ENCODE assay signal across 8 mouse cellular contexts in the genomic region with DNA sequence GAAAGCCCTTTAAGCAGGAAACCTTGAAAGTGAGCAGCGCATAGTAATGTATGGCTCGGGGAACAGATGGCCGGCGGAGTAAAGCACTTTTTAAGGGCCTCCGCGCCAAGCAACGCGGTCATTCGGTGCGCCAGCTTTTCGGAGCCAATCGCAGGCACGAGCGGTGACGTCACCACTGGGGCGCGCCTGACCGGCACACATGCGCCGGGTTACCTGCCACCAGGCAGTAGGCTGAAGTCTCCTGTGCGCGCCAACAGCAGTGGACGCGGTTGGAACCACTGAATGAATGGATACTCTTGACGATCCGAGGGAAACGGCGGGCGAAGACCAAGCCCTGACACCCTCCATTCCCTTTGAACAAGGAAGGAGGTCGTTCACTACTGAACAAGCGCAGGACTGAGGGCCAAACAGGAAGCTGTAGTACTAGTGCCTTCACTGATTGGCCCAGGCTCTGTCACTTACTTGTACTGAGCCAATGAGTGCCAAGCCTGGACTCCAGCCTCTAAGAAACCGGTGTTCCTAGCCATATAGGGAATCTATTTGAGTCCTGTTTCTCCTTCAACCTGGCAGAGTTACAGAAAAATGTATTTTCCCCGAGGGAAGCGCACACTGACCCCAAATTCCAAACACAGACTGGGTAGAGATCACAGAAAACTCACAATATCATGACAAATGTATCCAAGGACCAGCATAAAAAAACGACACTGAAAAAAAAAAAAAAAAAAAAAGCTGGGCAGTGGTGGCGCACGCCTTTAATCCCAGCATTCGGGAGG. TPM values are rescaled to one million over a fixed set of nuclear protein-coding genes. Genes with fewer than 3 reads are reported as not detected.
DNase-seq lines count a peak whose midpoint lies in the region; ATAC-seq and TF ChIP-seq lines count a peak whose summit lies in the region.

A gene (minus strand): TSS at position 412 of the 773 bp plus-strand sequence.

- no peaks in the 10 kb centered on the region for H3K9me3 ChIP-seq in ES-E14 (ENCODE audit: control insufficient read depth, insufficient read depth, low read depth, low read length)
- no peaks in the 10 kb centered on the region for H3K9me3 ChIP-seq in forebrain, embryonic 15.5 days

- H3K4me3 ChIP-seq in ES-E14 (ENCODE audit: insufficient read depth in 1 of 2, low read depth in 1 of 2, low read length in 2 of 2, poor library complexity in 1 of 2, severe bottlenecking in 1 of 2), result peak within 1 kb of the TSS; percentile 66 to 97
- H3K4me3 ChIP-seq in forebrain, embryonic 15.5 days, result peak within 1 kb of the TSS; percentile 63
- peak within 1 kb of the TSS; percentile 80 for H3K4me3 ChIP-seq in lung, adult 2 months (replicated peaks; ENCODE audit: extremely low read depth, low read depth, low read length)

- H3K27ac ChIP-seq in ES-E14 (ENCODE audit: insufficient read depth, low read depth, low read length, poor library complexity, severe bottlenecking), result peak within 1 kb of the TSS; percentile 93
- peak within 1 kb of the TSS; percentile 94 for H3K27ac ChIP-seq in forebrain, embryonic 15.5 days (replicated peaks)

- peak; percentile 92 for DNase-seq in ES-E14 (ENCODE audit: low read depth, low spot score)
- peak; percentile 95 for DNase-seq in cerebellum, adult 11-12 months
- peak; percentile 89 for DNase-seq in heart, postnatal 25 days (ENCODE audit: low spot score)
- DNase-seq in layer of hippocampus, adult 18-20 months (ENCODE audit: low spot score in 2 of 2), result peak; percentile 94 to 97
- peak; percentile 96 for DNase-seq in lung, adult 2 months
- peak; percentile 78 to 85 for DNase-seq in thymus, adult 18-20 months

- no peaks in the 10 kb centered on the region for H3K27me3 ChIP-seq in forebrain, embryonic 15.5 days

- peaks cover 15% of the 10 kb centered on the region for H3K36me3 ChIP-seq in ES-E14 (ENCODE audit: control insufficient read depth, insufficient read depth, low read length, poor library complexity, severe bottlenecking)
- H3K36me3 ChIP-seq in forebrain, embryonic 15.5 days, result peaks cover 40% of the 10 kb centered on the region

- no peak for TF ChIP-seq CTCF in lung, adult 2 months (IDR thresholded peaks at IDR 0.05; ENCODE audit: insufficient read depth, low read length)

- peak within 1 kb of the TSS; percentile 65 for H3K4me2 ChIP-seq in forebrain, embryonic 15.5 days (replicated peaks)

- H3K4me1 ChIP-seq in ES-E14 (ENCODE audit: control insufficient read depth in 2 of 2, insufficient read depth in 2 of 2, low read length in 2 of 2, poor library complexity in 1 of 2), result peaks cover 2 to 7% of the 10 kb centered on the region in 2 experiments; a peak in 2 of 4 replicates
- peaks cover 17% of the 10 kb centered on the region for H3K4me1 ChIP-seq in forebrain, embryonic 15.5 days
- peaks cover 3% of the 10 kb centered on the region; the same call in 1 of the 2 replicates for H3K4me1 ChIP-seq in lung, adult 2 months (ENCODE audit: control insufficient read depth, insufficient read depth, low read length)

- WGBS in forebrain, embryonic 15.5 days, result 2% methylated on average over 38 of the region's 38 CpGs
- under 1% methylated on average over 38 of the region's 38 CpGs for WGBS in lung, adult 2 months

- peak; percentile 85; the same call in 1 of the 2 replicates for TF ChIP-seq POLR2A in lung, adult 2 months (IDR thresholded peaks at IDR 0.05; ENCODE audit: borderline replicate concordance, extremely low read depth, low read depth, low read length)

- H3K9ac ChIP-seq in ES-E14 (ENCODE audit: insufficient read depth, low read depth, low read length, poor library complexity, severe bottlenecking), result peak within 1 kb of the TSS; percentile 98
- H3K9ac ChIP-seq in forebrain, embryonic 15.5 days (replicated peaks), result peak within 1 kb of the TSS; percentile 71

- in situ Hi-C loops in ES-E14 (cut with MboI; ENCODE audit: low sequenced_read_pairs in 2 of 2, unreplicated experiment in 2 of 2), result loop anchor here in 1 of 2 experiments (25.0 kb wide), 1 partner anchor 637 kb away; no protein-coding TSS in a partner anchor

- intact Hi-C loops in heart, postnatal 25 days (cut with DNase I), result loop anchor here (2.0 to 5.0 kb wide), 2 partner anchors 27 to 182 kb away; no protein-coding TSS in a partner anchor

- ATAC-seq in forebrain, embryonic 15.5 days (replicated peaks), result peak; percentile 99
- peak; percentile 91 for ATAC-seq in neutrophil, adult 5-6 weeks (ENCODE audit: extremely low read depth, insufficient number of reproducible peaks, low FRiP score, poor library complexity, severe bottlenecking)

TF ChIP-seq in ES-E14, 5 proteins besides CTCF, POLR2A, EP300 and RAD21:
- peak; percentile 76 for TF ChIP-seq ZNF384 (IDR thresholded peaks at IDR 0.05; ENCODE audit: low read depth, low read length)
- TF ChIP-seq CHD2 (IDR thresholded peaks at IDR 0.05; ENCODE audit: low read depth, low read length), result peak; percentile 91
- no peak for TF ChIP-seq ZC3H11A (IDR thresholded peaks at IDR 0.05; ENCODE audit: borderline replicate concordance, low read depth, low read length)

RNA-seq across cellular contexts. Expression of the gene that starts here (rescaled TPM):
- 16.4 and 27.6 TPM in 2 replicates for total RNA-seq in ES-E14 (2012; rRNA removed)
- 13.5 and 14.6 TPM in 2 replicates for polyA plus RNA-seq in forebrain, embryonic 15.5 days (2015; fragmentation: Nextera tagmentation; extraction: Ambion mirVana)
- total RNA-seq in heart, postnatal 25 days (2021), result 1 to 10 TPM; 6.1 to 6.7 TPM
- 10 to 100 TPM; 10.1 to 11.2 TPM for total RNA-seq in layer of hippocampus, adult 18-20 months (2021)
- polyA plus RNA-seq in lung, adult 2 months (2012; rRNA removed), result 10.8 and 12.2 TPM in 2 replicates
- total RNA-seq in neutrophil, adult 5-6 weeks (2017), result 23.1 and 27.9 TPM in 2 replicates

Comparison
In these comparisons a context has a peak if more than half of its experiments do, and no peak if none do; other contexts are left out.
1. Peak in every context shown above with its lines: DNase-seq, ATAC-seq, H3K4me3 ChIP-seq and H3K27ac ChIP-seq.